In the genomic region with DNA sequence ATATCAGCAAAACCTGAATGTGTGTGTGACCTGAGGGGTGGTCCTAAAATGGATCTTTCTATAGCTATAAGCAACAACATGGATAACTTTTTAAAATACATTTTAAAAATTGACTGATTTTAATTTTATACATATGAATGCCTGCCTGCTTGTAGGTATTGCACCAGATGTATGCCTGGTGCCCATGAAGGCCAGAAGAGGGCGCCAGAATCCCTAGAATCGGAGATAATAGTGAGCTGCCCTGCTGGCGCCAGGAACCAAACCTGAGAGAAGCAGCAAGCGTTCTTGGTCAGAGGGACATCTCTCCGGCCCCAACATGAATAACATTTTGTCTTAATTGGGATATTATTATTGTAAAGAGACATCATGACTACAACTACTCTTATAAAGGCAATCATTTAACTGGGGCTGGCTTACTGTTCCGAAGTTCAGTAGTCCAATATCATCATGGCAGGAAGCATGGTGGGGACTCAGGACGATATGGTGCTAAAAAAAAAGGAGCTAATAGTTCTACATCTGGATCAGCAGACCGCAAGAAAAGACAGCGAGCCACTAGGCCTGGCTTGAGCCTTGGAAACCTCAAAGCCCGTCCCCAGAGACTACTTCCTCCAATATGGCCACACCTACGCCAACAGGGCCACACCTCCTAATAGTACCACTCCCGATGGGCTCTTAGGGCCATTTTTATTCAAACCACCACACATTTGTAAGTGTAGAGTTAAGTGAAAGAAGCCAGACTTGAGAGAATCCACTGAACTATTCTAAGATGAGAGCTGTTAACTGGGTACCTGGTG, we compare ENCODE assay signal across 10 mouse cellular contexts. TPM values are rescaled to one million over a fixed set of nuclear protein-coding genes. Genes with fewer than 3 reads are reported as not detected.
A peak's percentile ranks its signal among the peaks of the same experiment; 100 is the strongest.
DNase-seq lines count a peak whose midpoint lies in the region; ATAC-seq and TF ChIP-seq lines count a peak whose summit lies in the region.
"Had no signal": no experiment of that assay in that cellular context is flagged by ENCODE, and none has a peak within 500 bp of the region (broad histone marks: within the 10 kb centered on the region; RNA-seq: fewer than 3 reads in every experiment).

No protein-coding gene starts in this region.

- H3K4me2 ChIP-seq in forebrain, embryonic 14.5 days (ENCODE audit: low read length) = no peak overlapping the region
- H3K4me2 ChIP-seq in forebrain, embryonic 15.5 days (replicated peaks) = no peak overlapping the region
- H3K4me2 ChIP-seq in neural tube, embryonic 15.5 days = no peak overlapping the region
- H3K4me2 ChIP-seq in liver, embryonic 12.5 days = 0 out of 2 replicates have a peak overlapping the region, but pooled peaks have one; percentile 16
- H3K4me2 ChIP-seq: embryonic facial prominence, embryonic 15.5 days had no signal

- H3K9me3 ChIP-seq in forebrain, embryonic 14.5 days (replicated peaks; ENCODE audit: control insufficient read depth, low read length) = no peaks in the 10 kb centered on the region
- H3K9me3 ChIP-seq in forebrain, embryonic 15.5 days = no peaks in the 10 kb centered on the region
- H3K9me3 ChIP-seq in neural tube, embryonic 15.5 days (replicated peaks) = no peaks in the 10 kb centered on the region
- no peaks in the 10 kb centered on the region for H3K9me3 ChIP-seq in liver, embryonic 12.5 days (replicated peaks)
- H3K9me3 ChIP-seq: embryonic facial prominence, embryonic 15.5 days; megakaryocyte, embryonic 14.5 days had no signal

- no peaks in the 10 kb centered on the region for H3K36me3 ChIP-seq in forebrain, embryonic 14.5 days (ENCODE audit: control insufficient read depth, insufficient read depth, low read length)
- H3K36me3 ChIP-seq in forebrain, embryonic 15.5 days = no peaks in the 10 kb centered on the region
- H3K36me3 ChIP-seq in neural tube, embryonic 15.5 days = no peaks in the 10 kb centered on the region
- no peaks in the 10 kb centered on the region for H3K36me3 ChIP-seq in liver, embryonic 12.5 days
- H3K36me3 ChIP-seq: embryonic facial prominence, embryonic 15.5 days had no signal

- DNase-seq in forebrain, embryonic 14.5 days (ENCODE audit: low spot score) = peak; percentile 62
- DNase-seq in neural tube, embryonic 10.5 days (ENCODE audit: extremely low spot score, low spot score) = peak; percentile 36
- peak; percentile 52 for DNase-seq in brain, embryonic 14.5 days (ENCODE audit: low read depth)
- DNase-seq in testis, postnatal 10 days (ENCODE audit: low spot score) = peak; percentile 59
- DNase-seq in right cerebral cortex, postnatal 14 days = no peak

- no peak overlapping the region for H3K27ac ChIP-seq in forebrain, embryonic 14.5 days (ENCODE audit: low read depth, low read length)
- H3K27ac ChIP-seq in forebrain, embryonic 15.5 days (replicated peaks) = no peak overlapping the region
- no peak overlapping the region for H3K27ac ChIP-seq in neural tube, embryonic 15.5 days (replicated peaks)
- no peak overlapping the region for H3K27ac ChIP-seq in liver, embryonic 12.5 days
- H3K27ac ChIP-seq: embryonic facial prominence, embryonic 15.5 days had no signal

- H3K9ac ChIP-seq in forebrain, embryonic 14.5 days (ENCODE audit: low read length) = no peak overlapping the region
- no peak overlapping the region for H3K9ac ChIP-seq in forebrain, embryonic 15.5 days (replicated peaks)
- no peak overlapping the region for H3K9ac ChIP-seq in neural tube, embryonic 15.5 days (replicated peaks)
- no peak overlapping the region for H3K9ac ChIP-seq in liver, embryonic 12.5 days
- H3K9ac ChIP-seq: embryonic facial prominence, embryonic 15.5 days had no signal

- H3K27me3 ChIP-seq in forebrain, embryonic 14.5 days (replicated peaks; ENCODE audit: control insufficient read depth, insufficient read depth, low read length) = peaks cover 10% of the 10 kb centered on the region; the same call in 1 of the 2 replicates
- H3K27me3 ChIP-seq in forebrain, embryonic 15.5 days = peaks cover 10% of the 10 kb centered on the region; the same call in 1 of the 2 replicates
- H3K27me3 ChIP-seq in neural tube, embryonic 15.5 days (replicated peaks) = peaks cover 11% of the 10 kb centered on the region; the same call in 1 of the 2 replicates
- no peaks in the 10 kb centered on the region; the same call in 1 of the 2 replicates for H3K27me3 ChIP-seq in liver, embryonic 12.5 days (replicated peaks)

- ATAC-seq in forebrain, embryonic 14.5 days = peak; percentile 62; the same call in 1 of the 2 replicates
- no peak for ATAC-seq in forebrain, embryonic 15.5 days (replicated peaks)
- no peak for ATAC-seq in neural tube, embryonic 15.5 days (ENCODE audit: low FRiP score)
- peak; percentile 74 for ATAC-seq in liver, embryonic 12.5 days

- no peak overlapping the region for H3K4me3 ChIP-seq in forebrain, embryonic 14.5 days (ENCODE audit: low read depth, low read length)
- H3K4me3 ChIP-seq in forebrain, embryonic 15.5 days = no peak overlapping the region
- H3K4me3 ChIP-seq in neural tube, embryonic 15.5 days (replicated peaks) = no peak overlapping the region
- H3K4me3 ChIP-seq in liver, embryonic 12.5 days = no peak overlapping the region
- H3K4me3 ChIP-seq: embryonic facial prominence, embryonic 15.5 days; megakaryocyte, embryonic 14.5 days had no signal

- WGBS in forebrain, embryonic 14.5 days = 56% methylated on average over 12 of the region's 12 CpGs
- 54% methylated on average over 12 of the region's 12 CpGs for WGBS in forebrain, embryonic 15.5 days
- WGBS in neural tube, embryonic 15.5 days = 58% methylated on average over 12 of the region's 12 CpGs
- WGBS in liver, embryonic 12.5 days (ENCODE audit: insufficient replicate concordance) = 33% methylated on average over 12 of the region's 12 CpGs

- peak; percentile 60; the same call in 1 of the 2 replicates for TF ChIP-seq CTCF in brain, embryonic 14.5 days (IDR thresholded peaks at IDR 0.05; ENCODE audit: borderline replicate concordance, extremely low read depth, insufficient read depth, insufficient read length)

- TF ChIP-seq POLR2A in brain, embryonic 14.5 days (IDR thresholded peaks at IDR 0.05; ENCODE audit: borderline replicate concordance, extremely low read depth, insufficient read depth, insufficient read length, poor library complexity, severe bottlenecking) = no peak

- H3K4me1 ChIP-seq in forebrain, embryonic 14.5 days (ENCODE audit: control insufficient read depth, insufficient read depth, low read length) = no peaks in the 10 kb centered on the region; the same call in 1 of the 2 replicates
- peaks cover 11% of the 10 kb centered on the region for H3K4me1 ChIP-seq in forebrain, embryonic 15.5 days
- H3K4me1 ChIP-seq in neural tube, embryonic 15.5 days = peaks cover 11% of the 10 kb centered on the region; the same call in 1 of the 2 replicates
- H3K4me1 ChIP-seq in liver, embryonic 12.5 days = peaks cover 22% of the 10 kb centered on the region

RNA-seq across cellular contexts. Expression of a gene that starts 3.9 kb away (rescaled TPM):
- not detected in 2 replicates for polyA plus RNA-seq in forebrain, embryonic 14.5 days (2014; fragmentation: Nextera tagmentation; extraction: Ambion mirVana)
- 0.11 and 0.15 TPM in 2 replicates for polyA plus RNA-seq in forebrain, embryonic 15.5 days (2015; fragmentation: Nextera tagmentation; extraction: Ambion mirVana)
- polyA plus RNA-seq in neural tube, embryonic 15.5 days (2015; fragmentation: Nextera tagmentation; extraction: Ambion mirVana) = 1.2 and 1.6 TPM in 2 replicates
- 0.16 and 0.29 TPM in 2 replicates for polyA plus RNA-seq in brain, embryonic 14.5 days (2012; rRNA removed)
- 0.33 and 0.37 TPM in 2 replicates for polyA plus RNA-seq in liver, embryonic 12.5 days (2016; fragmentation: Nextera tagmentation; extraction: Ambion mirVana)

Comparison
In these comparisons a context has a peak if more than half of its experiments do, and no peak if none do; other contexts are left out.
1. ATAC-seq: peak in forebrain, embryonic 14.5 days (single experiment) and liver, embryonic 12.5 days (single experiment); none in forebrain, embryonic 15.5 days (single experiment) and neural tube, embryonic 15.5 days (single experiment).